ENCODE assay signal across 15 mouse cellular contexts in genomic region chr13:84749214-84749613, GRCm38 (mm10).
"Had no signal": no experiment of that assay in that cellular context is flagged by ENCODE, and none has a peak within 500 bp of the region (broad histone marks: within the 10 kb centered on the region; RNA-seq: fewer than 3 reads in every experiment).

No protein-coding gene starts in this region.

- DNase-seq: kidney, postnatal 14 days; layer of hippocampus, adult 9-11 months; lung, adult 2 months; lung, postnatal 36 days; retina, postnatal 1 day; right cerebral cortex, postnatal 14 days; thymus, postnatal 36 days had no signal

- H3K36me3 ChIP-seq: limb, embryonic 10.5 days; liver, embryonic 15.5 days; midbrain, embryonic 15.5 days; neural tube, embryonic 12.5 days had no signal

- H3K9me3 ChIP-seq: limb, embryonic 10.5 days; liver, embryonic 15.5 days; megakaryocyte, embryonic 14.5 days; midbrain, embryonic 15.5 days; neural tube, embryonic 12.5 days had no signal

- H3K4me3 ChIP-seq: limb, embryonic 10.5 days; liver, embryonic 15.5 days; megakaryocyte, embryonic 14.5 days; midbrain, embryonic 15.5 days; neural tube, embryonic 12.5 days had no signal

- ATAC-seq: lung, postnatal 0 days; midbrain, embryonic 15.5 days had no signal

- H3K4me2 ChIP-seq: liver, embryonic 11.5 days; liver, embryonic 15.5 days; midbrain, embryonic 11.5 days; midbrain, embryonic 15.5 days; neural tube, embryonic 12.5 days had no signal

- H3K9ac ChIP-seq: liver, embryonic 15.5 days; midbrain, embryonic 15.5 days; neural tube, embryonic 12.5 days had no signal

- H3K27ac ChIP-seq: limb, embryonic 10.5 days; liver, embryonic 15.5 days; midbrain, embryonic 15.5 days; neural tube, embryonic 12.5 days had no signal

- H3K4me1 ChIP-seq: limb, embryonic 10.5 days; liver, embryonic 15.5 days; megakaryocyte, embryonic 14.5 days; midbrain, embryonic 15.5 days had no signal

- H3K27me3 ChIP-seq: liver, embryonic 15.5 days; megakaryocyte, embryonic 14.5 days; midbrain, embryonic 15.5 days; neural tube, embryonic 12.5 days had no signal
